Mouse (Mus musculus) c-Kit-positive CD71-positive TER-119-positive erythroid progenitor cells, embryonic 14.5 days (primary cell): ENCODE data around the gene Glipr2.

Experiments used
- DNase-seq: peaks from one replicate; pipeline ENCODE4 v3.0.0-alpha.2; 2013; ENCODE audit warnings: low spot score

Gene Glipr2

DNA sequence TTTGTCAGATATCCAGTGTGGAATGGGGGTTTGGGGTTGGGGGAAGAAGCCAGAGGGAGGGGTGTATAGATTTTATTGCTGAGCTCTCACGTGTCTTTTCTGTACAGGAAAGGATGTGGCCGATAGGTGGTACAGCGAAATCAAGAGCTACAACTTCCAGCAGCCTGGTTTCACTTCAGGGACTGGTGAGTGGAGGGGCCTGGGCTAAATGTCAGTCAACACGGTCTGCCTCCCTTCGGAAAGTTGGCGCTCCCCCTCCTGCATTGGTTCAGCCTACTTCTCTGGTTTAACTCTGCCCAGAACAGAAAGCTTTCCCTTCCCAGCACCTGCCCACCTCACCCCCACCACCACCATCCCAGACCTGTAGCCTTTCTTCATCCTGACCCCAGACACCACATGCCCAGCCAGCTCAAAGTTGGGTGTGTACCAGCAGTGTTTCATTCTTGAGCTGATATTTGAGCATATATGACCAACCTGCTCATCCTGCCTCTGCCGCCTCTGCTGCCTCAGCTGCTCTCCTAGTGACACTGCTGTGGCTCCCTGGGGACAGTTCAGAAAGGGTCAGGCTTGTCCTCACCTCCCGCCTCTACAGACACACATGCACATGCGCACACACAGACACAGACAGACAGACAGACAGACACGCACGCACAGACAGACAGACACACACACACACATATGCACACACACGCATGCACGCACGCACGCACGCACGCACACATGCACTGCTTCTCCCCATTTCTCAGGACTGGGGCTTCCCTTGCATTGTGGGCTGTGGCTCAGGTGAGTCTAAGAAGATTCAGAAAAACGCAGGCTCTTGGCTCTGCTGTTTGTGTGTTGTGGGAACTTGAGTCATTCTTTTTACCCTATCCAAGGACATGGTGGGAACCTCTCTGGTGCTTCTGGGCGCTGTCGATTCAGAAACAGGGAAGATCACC, 13.5 kb downstream of the Glipr2 start:
- DNase-seq, result no peak

DNA sequence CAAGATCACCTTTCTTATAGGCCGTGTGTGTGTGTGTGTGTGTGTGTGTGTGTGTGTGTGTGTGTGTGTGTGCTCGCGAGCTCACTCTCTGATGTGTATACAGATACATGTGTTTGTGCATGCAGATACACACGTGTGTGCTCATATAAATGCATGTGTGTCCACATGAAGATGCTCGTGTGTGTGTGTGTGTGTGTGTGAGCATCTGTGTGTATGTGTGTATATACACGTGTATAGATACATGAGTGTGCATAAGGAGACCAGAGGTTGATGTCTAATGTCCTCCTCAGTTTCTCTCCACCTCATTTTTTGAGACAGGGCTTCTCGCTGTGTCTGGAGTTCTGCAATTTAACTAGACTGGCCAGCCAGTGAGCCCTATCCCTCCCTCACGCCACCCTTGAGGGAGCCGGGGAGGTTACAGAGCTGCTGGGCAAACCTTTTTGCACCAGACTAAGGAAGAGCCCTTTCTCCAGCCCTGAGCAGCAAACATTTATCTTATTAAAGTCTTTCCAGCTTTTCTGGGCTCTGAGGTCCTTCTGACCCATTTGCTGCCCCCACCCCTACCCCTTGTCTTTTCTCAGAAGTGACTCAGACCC, 14.4 kb downstream of the Glipr2 start:
- no peak for DNase-seq

DNA sequence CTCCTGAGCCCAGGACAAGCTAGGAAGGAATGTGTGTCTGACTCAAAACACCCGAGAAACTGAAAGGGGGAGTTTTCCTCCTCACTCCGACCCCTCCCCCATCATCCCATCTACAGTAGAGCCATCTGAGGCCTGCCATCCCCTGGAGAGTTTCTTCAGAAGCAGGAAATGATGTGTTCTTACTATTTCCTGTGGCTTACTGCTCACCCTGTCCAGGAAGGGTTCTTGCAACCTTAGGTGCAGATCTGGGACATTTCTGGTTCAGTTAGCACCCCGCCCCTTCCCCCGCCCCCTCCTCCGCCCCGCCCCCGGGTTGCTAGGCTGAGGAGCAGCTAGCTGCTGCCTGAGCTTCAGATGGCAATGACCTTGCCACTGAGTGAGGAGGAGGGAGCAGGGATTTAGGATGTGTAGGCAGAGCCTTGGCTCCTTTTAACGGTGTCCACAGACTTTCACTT, 15.0 kb downstream of the Glipr2 start:
- no peak for DNase-seq

DNA sequence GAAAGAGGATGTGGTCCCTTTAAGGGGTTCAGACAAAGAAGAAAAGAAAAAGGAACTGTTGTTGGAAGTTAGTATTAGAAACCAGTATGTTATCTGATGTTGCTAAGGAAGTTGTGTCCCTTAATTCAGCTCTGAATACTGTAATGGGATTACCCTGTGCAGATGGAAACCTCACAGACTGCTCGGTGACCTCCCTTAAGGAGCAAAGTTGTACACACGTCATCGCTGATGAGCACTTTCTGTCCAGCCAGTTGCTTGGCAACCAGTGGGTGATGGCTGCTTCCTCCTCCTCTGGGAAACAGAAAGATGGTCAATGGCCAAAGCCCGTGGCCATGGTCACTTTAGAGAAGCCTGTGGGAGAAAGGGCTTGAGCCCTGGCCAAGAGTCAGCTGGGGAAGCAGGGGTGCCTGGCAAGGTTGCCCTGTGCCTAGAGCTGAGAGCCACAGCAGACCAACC, 16.4 kb downstream of the Glipr2 start:
- DNase-seq, result no peak

DNA sequence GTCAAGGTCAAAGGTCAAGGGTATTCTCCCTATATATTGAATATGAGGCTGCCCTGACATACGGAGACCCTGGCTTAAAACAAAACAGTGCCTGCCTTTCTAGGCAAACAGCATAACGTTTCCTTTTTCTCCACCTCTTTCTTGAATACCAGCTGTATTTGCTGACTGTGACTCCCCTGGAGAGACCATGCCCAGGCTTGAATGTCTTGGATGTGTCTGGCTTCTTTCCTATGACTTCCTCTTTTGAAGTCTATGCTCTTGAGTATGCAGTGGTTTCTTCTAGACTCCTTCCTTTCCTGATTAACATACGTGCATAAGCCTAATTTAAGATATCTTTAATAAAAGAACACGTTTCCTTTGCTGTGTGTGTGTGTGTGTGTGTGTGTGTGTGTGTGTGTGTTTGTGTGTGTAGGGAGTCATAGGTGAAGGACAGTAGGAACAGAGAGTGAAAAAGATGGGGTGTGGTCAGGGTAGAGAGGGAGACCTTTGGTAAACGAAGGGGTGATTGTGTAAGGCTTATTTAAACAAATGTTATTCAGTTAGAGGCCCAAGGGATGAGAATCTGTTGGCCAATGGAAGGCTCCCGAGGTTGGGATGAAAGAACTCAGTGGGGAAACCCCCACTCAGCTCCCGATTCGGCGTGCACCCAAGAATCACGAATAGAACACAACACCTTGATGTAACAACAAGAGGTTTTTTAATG, 17.9 kb downstream of the Glipr2 start:
- no peak for DNase-seq

DNA sequence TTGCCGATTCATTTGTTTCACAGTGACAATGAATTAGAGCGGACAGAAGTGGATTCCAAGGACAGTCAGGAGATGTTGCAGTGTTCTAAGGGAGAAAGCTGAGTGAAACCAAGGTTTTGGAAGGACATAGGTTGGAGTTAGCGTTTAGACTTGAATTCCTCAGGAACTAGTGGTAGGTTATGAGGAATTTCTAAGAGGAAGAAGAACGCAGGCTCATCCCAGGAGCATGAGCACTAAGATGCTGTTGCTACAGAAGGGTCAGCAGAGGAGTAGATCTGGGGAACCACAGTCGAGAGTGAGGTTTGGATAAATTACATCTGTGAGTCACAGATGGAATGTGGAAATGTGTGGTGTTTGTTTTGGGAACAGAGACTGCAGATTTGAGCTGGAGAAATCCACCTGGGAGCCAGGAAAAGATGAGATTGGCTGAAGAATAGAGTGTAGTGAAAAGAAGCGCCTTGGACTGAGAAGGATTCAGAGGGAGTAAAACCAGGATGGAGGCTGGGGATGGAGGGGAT, 19.1 kb downstream of the Glipr2 start:
- no peak for DNase-seq

DNA sequence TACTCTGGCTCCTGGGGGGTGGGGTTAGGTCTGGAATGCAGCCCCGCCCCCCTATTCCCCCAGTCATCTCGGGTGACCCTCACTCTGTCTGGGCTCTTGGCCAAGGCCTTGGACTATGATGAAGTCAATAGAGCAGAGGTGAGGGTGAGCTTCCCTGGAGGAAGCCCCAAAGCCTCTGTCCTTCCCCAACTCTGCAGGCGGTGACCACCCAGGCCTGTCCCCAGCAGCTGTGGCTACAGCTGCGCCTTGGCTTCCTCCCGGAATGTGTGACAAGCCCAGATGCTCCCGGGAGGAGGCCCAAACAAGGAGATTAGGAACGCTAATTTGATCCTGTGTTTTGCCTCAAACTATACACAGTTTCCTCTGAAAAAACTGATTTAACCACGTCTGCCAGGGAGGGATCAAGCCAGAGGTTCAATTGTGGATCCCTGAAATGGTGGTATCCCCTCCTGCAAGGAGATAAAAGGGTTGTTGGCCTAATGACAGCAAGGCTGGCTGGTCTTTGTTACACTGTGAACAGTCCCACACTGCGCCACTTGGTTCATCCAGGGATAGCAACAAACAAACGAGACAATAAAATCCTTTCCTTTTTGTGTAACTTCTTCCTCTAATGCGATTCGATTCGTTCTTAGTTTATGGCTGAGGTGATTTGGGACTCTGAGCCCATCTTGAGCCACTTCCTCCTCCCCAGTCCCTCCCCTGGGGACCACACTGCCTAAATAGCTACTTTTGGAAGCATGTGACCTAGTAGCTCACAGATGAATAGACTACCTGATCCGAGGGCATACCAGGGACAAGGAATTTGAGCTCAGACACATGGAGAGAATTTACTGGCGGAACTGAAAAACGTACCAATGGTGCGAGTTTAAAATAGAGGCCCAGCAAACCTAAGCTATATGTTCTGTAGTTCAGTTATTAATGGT, 21.6 kb downstream of the Glipr2 start:
- DNase-seq, result no peak

DNA sequence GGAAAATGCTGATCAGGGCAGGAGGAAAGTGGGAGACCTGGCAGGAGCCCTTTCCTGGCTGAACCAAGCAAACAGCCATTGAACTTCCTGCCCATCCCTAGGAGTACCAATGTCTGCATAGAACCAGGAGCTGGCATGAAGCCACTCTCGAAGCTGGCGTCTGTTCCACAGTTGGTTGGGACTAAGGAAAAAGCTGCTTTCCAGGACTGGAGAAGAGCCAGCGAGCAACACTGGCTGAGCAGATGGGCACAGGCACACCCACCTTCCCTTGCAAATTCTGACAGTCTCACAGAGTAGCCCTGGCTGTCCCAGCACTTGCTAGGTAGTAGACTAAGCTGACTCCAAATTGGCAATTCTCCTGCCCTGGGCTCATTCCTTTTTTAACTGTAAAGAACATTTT, 22.5 kb downstream of the Glipr2 start:
- DNase-seq, result no peak

DNA sequence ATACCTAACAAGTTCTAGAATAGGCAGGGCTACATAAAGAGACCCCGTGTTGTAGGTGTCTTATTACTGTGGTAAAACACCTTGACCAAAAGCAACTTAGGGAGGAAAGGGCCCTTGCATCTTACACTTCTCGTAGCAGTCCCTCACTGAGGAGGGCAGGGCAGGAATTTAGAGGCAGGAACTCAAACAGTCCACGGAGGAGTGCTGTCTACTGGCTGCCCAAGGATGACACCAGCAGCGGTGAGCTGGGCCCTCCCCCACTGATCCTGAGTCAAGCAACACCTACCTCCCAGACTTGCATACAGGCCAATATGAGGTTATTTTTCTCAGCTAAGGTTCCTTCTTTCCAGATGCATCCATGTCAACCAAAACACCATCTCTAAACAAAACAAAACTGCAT, 23.0 kb downstream of the Glipr2 start:
- DNase-seq, result no peak

DNA sequence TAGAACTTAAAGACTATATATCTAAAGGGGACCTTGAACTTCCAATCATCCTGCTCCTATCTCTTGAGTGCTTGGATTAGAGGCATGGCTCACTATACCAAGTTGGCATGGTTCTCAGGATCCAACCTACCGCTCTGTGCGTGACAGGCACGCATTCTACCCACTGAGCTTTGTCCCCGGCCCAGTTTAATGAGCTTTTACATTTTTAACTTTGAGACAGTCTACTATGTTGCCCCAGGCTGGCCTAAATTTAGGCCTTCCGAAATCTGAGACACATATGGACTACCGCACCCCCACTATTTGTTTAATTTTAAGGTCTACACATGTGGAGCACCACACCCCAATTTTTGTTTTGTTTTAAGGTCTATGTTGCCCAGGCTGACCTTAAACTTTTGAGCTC, 23.6 kb downstream of the Glipr2 start:
- no peak for DNase-seq

DNA sequence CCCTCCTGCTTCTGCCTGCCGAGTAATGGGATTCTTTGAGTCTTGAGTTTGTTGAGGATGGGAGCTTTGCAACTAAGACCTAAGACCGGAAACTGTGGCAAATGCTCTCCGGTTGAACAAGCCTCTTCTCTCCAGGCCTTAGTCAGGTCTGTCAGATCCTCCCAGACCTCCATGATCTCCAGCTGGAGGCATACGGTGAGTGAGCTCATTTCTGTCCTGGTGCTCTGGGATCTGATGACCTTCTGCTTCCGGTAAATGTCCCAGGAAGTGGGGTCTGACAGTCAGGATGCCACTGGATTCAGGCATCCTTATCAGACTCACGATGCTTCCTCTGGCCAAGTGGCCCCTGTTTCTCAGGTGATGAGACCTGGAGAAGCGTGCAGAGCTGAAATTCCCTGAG, 24.1 kb downstream of the Glipr2 start:
- DNase-seq, result no peak

DNA sequence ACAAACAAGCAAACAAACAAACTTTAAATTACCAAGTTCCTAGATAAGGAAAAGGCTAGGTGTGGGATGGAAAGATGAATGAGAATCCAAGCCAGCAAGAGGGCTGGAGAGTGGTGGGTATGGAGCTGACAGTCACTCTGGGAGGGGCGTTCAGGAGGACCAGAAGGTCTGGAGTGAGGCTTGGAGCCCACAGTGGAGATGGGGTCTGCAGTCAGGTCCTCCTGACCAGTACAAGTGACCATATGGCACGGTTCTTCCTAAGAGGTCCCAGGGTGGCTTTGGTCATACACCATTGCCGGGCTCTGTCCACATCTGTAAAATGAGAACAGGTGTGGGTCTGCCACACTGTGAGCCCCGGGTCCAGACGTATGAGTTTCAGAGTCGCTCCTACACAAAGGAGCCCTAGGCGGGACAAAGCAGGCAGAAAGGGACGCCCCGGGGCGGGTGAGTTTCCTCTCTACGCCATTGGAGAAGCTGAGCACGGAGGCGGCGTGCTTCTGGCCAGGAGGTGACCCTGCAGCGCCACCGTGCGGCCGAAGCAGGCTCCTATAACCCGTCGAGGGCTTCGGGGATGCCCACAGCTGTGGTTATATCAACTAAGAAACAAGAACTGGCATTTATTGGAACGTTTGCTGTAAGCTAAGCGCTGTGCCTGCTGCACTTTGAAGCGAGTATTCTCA, 25.0 kb downstream of the Glipr2 start:
- peak; percentile 89 for DNase-seq

DNA sequence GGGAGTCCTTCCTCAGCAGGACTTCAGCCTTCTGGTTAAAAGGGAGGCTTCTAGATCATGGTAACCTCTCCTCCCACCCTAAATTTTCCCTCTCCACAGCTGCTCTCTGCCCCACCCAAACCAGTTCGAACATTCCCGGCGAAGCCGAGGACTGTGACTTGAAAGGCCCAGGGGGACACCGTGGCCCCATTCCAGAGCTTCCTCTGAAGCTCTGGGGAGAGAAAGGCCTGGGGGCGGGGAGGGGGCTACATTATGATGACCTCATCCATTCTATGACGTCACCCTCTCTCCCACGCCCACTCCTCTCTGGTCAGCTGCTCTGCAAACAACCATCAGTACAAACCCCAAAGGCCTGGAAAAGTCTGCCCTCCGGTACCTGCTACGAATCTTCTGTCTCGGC, 26.0 kb downstream of the Glipr2 start, which contains the start of gene Ccin:
Gene Ccin (plus strand): TSS at position 303 of the 400 bp plus-strand sequence.
- DNase-seq, result no peak

DNA sequence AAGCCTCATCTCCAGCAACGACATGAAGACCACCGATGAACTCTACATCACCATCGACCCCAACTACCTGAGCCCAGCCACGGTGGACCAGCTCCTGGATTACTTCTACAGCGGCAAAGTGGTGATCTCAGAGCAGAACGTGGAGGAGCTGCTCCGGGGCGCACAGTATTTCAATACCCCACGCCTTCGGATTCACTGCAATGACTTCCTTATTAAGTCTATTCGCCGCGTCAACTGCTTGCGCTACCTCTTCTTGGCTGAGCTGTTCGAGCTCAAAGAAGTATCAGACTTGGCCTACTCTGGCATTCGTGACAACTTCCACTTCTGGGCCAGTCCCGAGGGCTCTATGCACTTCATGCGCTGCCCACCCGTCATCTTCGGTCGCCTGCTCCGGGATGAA, 26.6 kb downstream of the Glipr2 start:
- DNase-seq, result no peak

DNA sequence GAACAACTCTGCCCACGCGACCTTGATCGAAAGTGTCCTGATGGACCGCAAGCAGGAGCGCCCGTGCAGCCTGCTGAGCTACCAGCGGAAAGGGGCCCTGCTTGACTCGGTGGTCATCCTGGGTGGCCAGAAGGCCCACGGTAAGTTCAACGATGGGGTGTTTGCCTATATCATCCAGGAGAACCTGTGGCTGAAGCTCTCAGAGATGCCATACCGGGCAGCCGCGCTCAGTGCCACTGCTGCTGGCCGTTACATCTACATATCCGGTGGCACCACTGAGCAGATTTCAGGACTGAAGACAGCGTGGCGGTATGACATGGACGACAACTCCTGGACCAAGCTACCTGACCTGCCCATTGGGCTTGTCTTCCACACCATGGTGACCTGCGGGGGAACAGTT, 27.1 kb downstream of the Glipr2 start:
- no peak for DNase-seq

DNA sequence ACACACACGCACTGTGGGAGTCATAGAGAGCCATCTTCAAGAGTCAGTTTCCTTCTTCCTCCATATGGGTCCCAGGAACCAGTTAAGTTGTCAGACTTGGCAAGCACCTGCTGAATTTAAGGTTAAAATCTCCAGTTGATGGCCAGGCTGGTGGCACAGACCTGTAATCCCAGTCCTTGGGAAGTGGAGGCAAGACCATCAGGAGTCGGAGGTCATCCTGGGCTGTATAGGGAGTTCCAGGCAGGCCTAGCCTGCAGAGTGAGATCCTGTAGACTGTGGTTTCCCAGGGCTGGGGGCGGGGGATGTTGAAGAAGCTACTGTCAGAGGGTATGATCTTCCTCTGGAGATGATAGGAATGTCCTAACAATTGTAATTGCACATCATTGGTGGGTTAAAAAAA, 31.8 kb downstream of the Glipr2 start:
- DNase-seq, result no peak

DNA sequence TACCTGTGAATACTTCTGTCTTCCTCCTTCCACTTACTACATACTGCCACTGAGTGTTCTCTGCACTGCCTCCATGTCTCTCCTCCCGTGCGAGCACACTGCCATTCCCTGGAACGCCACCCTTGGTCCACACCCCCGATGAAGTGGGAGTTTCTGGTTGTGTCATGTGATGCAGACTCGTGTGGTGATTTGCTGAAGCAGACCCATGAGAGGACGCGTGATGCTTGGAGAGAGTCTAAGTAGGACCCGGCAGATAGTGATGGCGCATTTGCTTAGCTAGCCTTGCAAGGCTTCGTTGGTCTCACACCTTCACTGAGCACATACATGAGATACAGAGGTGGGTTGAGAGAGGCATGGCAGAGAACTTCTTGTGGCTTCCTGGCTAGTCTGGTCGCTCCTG, 35.9 kb downstream of the Glipr2 start:
- DNase-seq, result no peak

DNA sequence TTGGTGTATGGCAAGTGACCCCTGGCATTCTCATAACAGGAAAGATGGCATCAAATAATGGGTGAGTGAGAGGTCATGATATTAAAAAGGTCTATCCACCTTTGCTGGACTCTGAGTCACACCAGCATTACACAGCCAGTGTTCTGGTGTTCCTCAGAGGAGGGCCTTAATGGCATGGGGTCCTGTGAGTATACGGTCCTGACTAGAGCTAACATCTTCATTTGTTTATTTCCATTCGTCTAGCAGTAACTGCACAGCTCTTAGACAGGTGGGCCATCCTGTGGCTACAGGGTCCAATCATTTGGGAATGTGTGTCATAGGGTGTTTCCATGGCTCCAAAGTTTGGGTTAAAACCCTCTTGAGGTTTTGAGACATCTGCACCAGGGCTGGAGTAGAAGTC, 37.1 kb downstream of the Glipr2 start:
- DNase-seq, result no peak

DNA sequence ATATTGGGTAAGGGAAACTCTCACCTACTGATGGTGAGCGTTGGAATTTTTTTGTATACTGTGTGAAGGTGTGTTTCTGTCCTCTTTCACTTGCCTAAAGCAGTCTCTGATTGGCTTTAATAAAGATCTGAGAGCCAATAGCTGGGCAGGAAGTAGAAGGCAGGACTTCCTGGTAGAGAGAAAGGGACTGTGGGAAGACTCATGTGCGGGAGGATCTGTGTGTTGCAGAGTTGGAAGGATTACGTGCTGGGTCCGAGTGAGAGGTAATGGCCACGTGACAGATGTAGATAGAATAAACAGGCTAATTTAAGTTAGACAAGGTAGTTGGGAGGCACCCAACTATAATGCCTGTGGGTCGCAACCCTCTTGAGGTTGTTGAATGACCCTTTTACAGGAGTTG, 46.4 kb downstream of the Glipr2 start:
- DNase-seq, result peak; percentile 71

DNA sequence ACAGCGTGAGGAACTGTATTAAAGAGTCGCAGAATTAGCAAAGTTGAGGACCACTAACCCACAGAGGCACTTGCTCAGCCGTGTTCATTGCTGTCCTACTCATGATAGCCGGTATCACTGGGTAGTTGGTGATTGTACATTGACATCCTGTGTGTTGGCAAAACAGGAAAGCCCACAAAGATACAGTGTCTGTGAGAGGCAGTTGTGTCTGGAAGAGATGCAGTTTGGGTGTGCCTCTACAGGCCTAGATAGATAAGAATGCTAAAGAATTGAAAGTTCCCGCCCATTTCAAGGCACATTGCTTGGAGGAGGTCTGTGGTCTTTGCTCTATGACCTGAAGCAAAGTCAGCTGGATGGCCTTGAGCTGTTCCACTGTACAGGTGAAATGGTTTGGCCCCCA, 46.9 kb downstream of the Glipr2 start, which contains the start of gene Clta:
Gene Clta (plus strand): TSS at position 327 of the 400 bp plus-strand sequence.
- DNase-seq, result peak; percentile 85
